Mouse (Mus musculus): Measurements from ENCODE around the gene Cmip. TPM values are rescaled to one million over a fixed set of nuclear protein-coding genes. Genes with fewer than 3 reads are reported as not detected.

Gene Cmip
- polyA plus RNA-seq, 1 experiment from 2014 or later, result 10.5 TPM

DNA sequence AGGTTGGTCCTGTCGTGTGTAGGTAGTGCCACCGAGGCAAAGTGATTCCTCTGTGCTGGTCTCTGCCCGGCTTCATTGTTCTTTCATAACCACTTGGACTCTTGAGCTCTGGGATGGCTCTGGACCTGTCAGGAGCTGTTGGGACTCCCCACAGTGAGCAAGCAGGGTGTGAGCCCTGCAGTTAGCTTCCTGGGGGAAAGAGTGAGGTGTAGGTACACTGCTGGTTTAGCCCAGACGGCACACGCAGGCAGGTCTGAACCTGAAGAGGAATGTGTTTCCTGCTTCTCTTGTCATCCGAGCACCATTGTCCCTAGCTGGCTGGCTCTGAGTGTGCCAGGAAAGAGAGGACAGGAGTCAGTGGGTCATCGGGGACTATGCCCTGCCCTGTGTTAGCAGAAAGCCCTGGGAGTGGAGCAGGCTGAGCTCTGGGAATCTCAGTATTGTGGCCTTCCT lies 70.5 kb downstream of the Cmip start:
- Histone ChIP-seq H3K4me3 (no peak overlapping the region), H3K9me3 (replicated peaks) (no peaks in the 10 kb centered on the region), H3K36me3 (no peaks in the 10 kb centered on the region), H3K27ac (ENCODE audit: poor library complexity, severe bottlenecking) (peak overlapping the region; percentile 48), H3K4me1 (replicated peaks) (peaks cover 34% of the 10 kb centered on the region), H3K4me2 (no peak overlapping the region), H3K9ac (no peak overlapping the region), H3K27me3 (replicated peaks) (no peaks in the 10 kb centered on the region)
- ATAC-seq (ENCODE audit: insufficient number of reproducible peaks, low FRiP score), result peak; percentile 38
- 26% methylated on average over 7 of the region's 7 CpGs for WGBS

DNA sequence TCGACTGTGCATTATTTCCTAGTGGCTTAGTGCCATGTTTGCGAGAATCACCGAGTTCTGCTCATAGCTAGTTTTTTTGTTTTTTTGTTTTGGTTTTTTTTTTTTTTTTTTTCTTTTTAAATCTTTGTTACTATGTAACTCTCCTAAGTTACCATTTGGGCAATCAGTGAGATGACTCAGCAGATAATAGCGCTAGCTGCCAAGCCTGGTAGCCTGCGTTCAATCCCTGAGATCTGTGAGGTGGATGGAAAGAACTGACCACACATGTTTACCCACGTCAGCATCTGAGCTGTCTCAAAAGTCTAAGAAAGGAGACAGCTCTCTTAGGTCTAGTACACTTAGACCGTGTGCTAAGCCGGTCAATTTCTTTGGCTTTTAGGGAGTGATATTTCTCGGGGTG lies 71.9 kb downstream of the Cmip start:
- WGBS, result 76% methylated on average over 9 of the region's 9 CpGs
- Histone ChIP-seq H3K36me3 (no peaks in the 10 kb centered on the region), H3K4me3 (no peak overlapping the region), H3K4me2 (no peak overlapping the region), H3K9ac (no peak overlapping the region), H3K9me3 (replicated peaks) (no peaks in the 10 kb centered on the region), H3K27me3 (replicated peaks) (no peaks in the 10 kb centered on the region), H3K27ac (ENCODE audit: poor library complexity, severe bottlenecking) (no peak overlapping the region), H3K4me1 (replicated peaks) (peaks cover 39% of the 10 kb centered on the region)
- no peak for ATAC-seq (ENCODE audit: insufficient number of reproducible peaks, low FRiP score)

- Histone ChIP-seq H3K9me3 (replicated peaks) (no peaks in the 10 kb centered on the region), H3K4me1 (replicated peaks) (peaks cover 44% of the 10 kb centered on the region), H3K36me3 (no peaks in the 10 kb centered on the region), H3K4me2 (no peak overlapping the region), H3K27ac (ENCODE audit: poor library complexity, severe bottlenecking) (no peak overlapping the region), H3K4me3 (no peak overlapping the region), H3K27me3 (replicated peaks) (no peaks in the 10 kb centered on the region), H3K9ac (no peak overlapping the region)
- no peak for ATAC-seq (ENCODE audit: insufficient number of reproducible peaks, low FRiP score)
- WGBS, result 80% methylated on average over 9 of the region's 9 CpGs
Measured at GRCm38 (mm10) chr8:117329167-117329566, 72.3 kb downstream of the Cmip start.

DNA sequence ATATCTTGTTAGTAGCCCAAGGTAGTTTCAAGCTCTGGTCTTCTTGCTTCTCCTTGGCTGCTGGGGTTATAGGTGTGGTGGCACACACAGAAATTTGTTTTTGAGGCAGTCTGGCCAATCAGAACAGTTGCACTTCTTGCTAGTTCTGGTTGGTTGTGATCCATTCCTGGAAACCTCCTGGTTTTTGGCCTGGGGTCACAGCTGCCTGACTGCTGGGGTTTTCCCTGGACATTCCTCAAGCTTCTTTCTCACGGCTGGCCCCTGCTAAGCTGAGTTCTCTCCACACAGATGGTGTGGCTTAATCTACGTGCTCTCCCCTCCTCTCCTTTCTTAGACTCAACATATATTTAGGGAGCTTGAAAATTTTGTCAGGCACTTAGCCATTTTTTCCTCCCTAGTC lies 73.0 kb downstream of the Cmip start:
- ATAC-seq (ENCODE audit: insufficient number of reproducible peaks, low FRiP score), result no peak
- Histone ChIP-seq H3K27ac (ENCODE audit: poor library complexity, severe bottlenecking) (no peak overlapping the region), H3K4me1 (replicated peaks) (peaks cover 51% of the 10 kb centered on the region), H3K9me3 (replicated peaks) (no peaks in the 10 kb centered on the region), H3K27me3 (replicated peaks) (no peaks in the 10 kb centered on the region), H3K9ac (no peak overlapping the region), H3K4me3 (no peak overlapping the region), H3K4me2 (no peak overlapping the region), H3K36me3 (no peaks in the 10 kb centered on the region)
- 58% methylated on average over 2 of the region's 2 CpGs for whole genome bisulfite sequencing

DNA sequence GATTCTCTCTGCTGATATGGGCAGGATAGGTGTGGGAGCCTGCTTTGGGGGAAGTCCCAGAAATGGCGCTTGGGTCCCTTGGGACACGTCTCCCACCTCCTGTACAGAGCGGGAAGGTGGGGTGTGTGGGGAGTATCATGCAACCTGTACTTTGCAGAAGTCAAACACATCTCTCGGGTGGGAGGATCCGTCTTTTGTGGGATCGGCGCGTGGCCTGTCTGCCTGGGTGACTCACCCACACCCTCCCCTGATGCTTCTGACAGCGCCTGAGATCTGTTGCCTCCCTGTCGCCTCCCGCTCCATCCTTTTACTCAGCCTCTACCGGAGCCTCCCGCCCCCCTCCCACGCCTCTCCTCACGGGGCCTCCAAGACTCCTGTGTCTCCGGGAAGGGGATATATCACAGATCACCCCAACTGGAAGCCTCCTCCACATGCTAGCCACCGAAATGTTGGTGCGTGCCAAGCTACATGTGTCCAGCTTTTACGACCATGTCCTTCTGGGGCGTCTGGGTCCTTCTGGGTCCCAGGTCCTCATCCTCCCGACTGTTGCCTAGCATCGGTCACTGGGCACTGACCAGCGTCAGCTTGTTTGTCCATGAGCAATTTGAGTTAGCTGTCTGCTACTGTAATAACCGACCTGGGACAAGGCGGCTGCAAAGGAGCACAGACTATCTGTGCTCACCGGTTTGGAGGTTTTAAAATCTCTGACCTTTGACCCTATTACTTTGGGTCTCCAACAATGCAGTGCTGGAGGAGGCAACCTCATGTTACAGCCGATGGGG lies 75.6 kb downstream of the Cmip start:
- 76% methylated on average over 27 of the region's 27 CpGs for WGBS
- no peaks in the 10 kb centered on the region for H3K27me3 ChIP-seq (replicated peaks)
- peaks cover 50% of the 10 kb centered on the region for H3K4me1 ChIP-seq (replicated peaks)
- H3K9ac ChIP-seq, result no peak overlapping the region
- ATAC-seq (ENCODE audit: insufficient number of reproducible peaks, low FRiP score), result no peak
- H3K36me3 ChIP-seq, result no peaks in the 10 kb centered on the region
- H3K9me3 ChIP-seq (replicated peaks), result no peaks in the 10 kb centered on the region
- H3K4me2 ChIP-seq, result no peak overlapping the region
- H3K4me3 ChIP-seq, result no peak overlapping the region
- H3K27ac ChIP-seq (ENCODE audit: poor library complexity, severe bottlenecking), result no peak overlapping the region

- WGBS, result 67% methylated on average over 6 of the region's 6 CpGs
- no peaks in the 10 kb centered on the region for H3K27me3 ChIP-seq (replicated peaks)
- H3K27ac ChIP-seq (ENCODE audit: poor library complexity, severe bottlenecking), result no peak overlapping the region
- H3K9ac ChIP-seq, result no peak overlapping the region
- ATAC-seq (ENCODE audit: insufficient number of reproducible peaks, low FRiP score), result no peak
- H3K4me1 ChIP-seq (replicated peaks), result peaks cover 52% of the 10 kb centered on the region
- no peaks in the 10 kb centered on the region for H3K36me3 ChIP-seq
- H3K4me3 ChIP-seq, result no peak overlapping the region
- H3K9me3 ChIP-seq (replicated peaks), result no peaks in the 10 kb centered on the region
- H3K4me2 ChIP-seq, result no peak overlapping the region
Measured at GRCm38 (mm10) chr8:117333619-117334018, 76.8 kb downstream of the Cmip start.

DNA sequence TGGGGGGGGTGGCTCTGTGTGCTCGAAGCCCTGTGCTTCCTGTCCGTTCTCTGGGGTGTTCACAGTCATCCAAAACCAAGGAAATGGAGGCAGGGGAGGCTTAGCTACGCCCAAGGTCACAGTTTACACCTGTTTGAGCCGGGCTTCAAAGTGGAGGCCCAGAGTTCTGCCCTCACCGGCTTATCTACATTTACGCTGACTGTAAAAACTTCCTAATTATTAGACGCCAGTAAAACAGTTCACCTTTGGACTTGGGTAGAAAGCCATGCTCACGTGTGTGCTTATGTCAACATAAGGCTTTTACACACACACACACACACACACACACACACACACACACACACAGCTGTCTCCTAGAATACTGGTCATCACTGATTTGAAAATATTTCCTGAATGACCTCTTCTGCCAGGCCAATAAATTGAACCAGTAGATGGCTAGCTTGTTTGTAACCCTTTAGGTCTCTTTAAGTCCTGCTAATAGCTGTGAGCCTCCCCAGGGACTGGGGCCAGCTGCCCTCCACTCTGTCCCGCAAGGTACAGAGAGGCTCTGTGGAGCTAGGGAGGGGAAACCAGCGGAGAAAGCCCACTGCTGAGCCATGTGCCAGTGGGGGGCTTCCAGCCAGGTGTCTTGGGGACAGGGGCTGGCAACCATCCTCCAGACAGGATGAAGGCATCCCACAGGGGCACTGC lies 77.3 kb downstream of the Cmip start:
- peaks cover 58% of the 10 kb centered on the region for H3K4me1 ChIP-seq (replicated peaks)

GRCm38 (mm10) chr8:117334748-117335393 lies 78.0 kb downstream of the Cmip start:
- Histone ChIP-seq H3K9ac (0 out of 2 replicates have a peak overlapping the region, but pooled peaks have one; percentile 26), H3K27me3 (replicated peaks) (no peaks in the 10 kb centered on the region), H3K4me2 (no peak overlapping the region), H3K9me3 (replicated peaks) (no peaks in the 10 kb centered on the region), H3K27ac (ENCODE audit: poor library complexity, severe bottlenecking) (no peak overlapping the region), H3K36me3 (no peaks in the 10 kb centered on the region), H3K4me1 (replicated peaks) (peaks cover 61% of the 10 kb centered on the region), H3K4me3 (no peak overlapping the region)
- ATAC-seq (ENCODE audit: insufficient number of reproducible peaks, low FRiP score), result peak; percentile 34; the same call in 1 of the 2 replicates
- WGBS, result 58% methylated on average over 14 of the region's 14 CpGs

More for the DNA sequence above, 77.3 kb downstream of the Cmip start:
- Histone ChIP-seq H3K4me3 (no peak overlapping the region), H3K9ac (no peak overlapping the region), H3K27me3 (replicated peaks) (no peaks in the 10 kb centered on the region), H3K9me3 (replicated peaks) (no peaks in the 10 kb centered on the region), H3K4me2 (no peak overlapping the region), H3K27ac (ENCODE audit: poor library complexity, severe bottlenecking) (no peak overlapping the region), H3K36me3 (no peaks in the 10 kb centered on the region)
- 52% methylated on average over 10 of the region's 10 CpGs for WGBS
- ATAC-seq (ENCODE audit: insufficient number of reproducible peaks, low FRiP score), result no peak

- 58% methylated on average over 8 of the region's 8 CpGs for WGBS
- Histone ChIP-seq H3K27me3 (replicated peaks) (no peaks in the 10 kb centered on the region), H3K36me3 (no peaks in the 10 kb centered on the region), H3K4me1 (replicated peaks) (peaks cover 66% of the 10 kb centered on the region), H3K4me2 (no peak overlapping the region), H3K4me3 (no peak overlapping the region), H3K9ac (0 out of 2 replicates have a peak overlapping the region, but pooled peaks have one; percentile 26), H3K9me3 (replicated peaks) (no peaks in the 10 kb centered on the region), H3K27ac (ENCODE audit: poor library complexity, severe bottlenecking) (no peak overlapping the region)
- 0 out of 2 replicates have a peak, but pooled peaks have one; percentile 14 for ATAC-seq (ENCODE audit: insufficient number of reproducible peaks, low FRiP score)
Measured at GRCm38 (mm10) chr8:117335423-117335822, 78.6 kb downstream of the Cmip start.

DNA sequence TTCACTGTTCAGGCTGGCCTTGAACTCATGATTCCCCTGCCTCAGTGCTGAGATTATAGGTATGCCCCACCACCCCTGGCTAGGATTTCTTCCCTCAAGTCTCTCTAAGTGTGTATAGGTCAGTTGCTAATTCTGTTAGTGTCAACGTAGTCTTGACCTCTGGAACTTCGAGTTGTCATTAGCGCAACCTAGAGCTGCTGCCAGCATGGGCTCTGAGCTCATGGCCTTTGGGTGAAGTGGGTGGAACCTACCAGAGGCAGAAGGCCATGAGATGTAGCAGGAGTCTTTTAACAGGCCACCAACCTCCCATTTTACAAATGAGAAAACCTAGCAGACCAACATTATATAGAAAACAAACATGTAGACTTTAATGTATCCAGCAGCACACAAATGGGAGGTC lies 80.3 kb downstream of the Cmip start:
- Histone ChIP-seq H3K27ac (ENCODE audit: poor library complexity, severe bottlenecking) (no peak overlapping the region), H3K36me3 (no peaks in the 10 kb centered on the region), H3K4me2 (no peak overlapping the region), H3K9ac (no peak overlapping the region), H3K4me1 (replicated peaks) (peaks cover 66% of the 10 kb centered on the region), H3K4me3 (no peak overlapping the region), H3K27me3 (replicated peaks) (no peaks in the 10 kb centered on the region), H3K9me3 (replicated peaks) (no peaks in the 10 kb centered on the region)
- no peak for ATAC-seq (ENCODE audit: insufficient number of reproducible peaks, low FRiP score)
- 81% methylated on average over 3 of the region's 3 CpGs for WGBS

- Histone ChIP-seq H3K36me3 (no peaks in the 10 kb centered on the region), H3K4me2 (no peak overlapping the region), H3K9ac (no peak overlapping the region), H3K4me3 (no peak overlapping the region), H3K9me3 (replicated peaks) (no peaks in the 10 kb centered on the region), H3K27me3 (replicated peaks) (no peaks in the 10 kb centered on the region), H3K27ac (ENCODE audit: poor library complexity, severe bottlenecking) (no peak overlapping the region), H3K4me1 (replicated peaks) (peaks cover 66% of the 10 kb centered on the region)
- no peak for ATAC-seq (ENCODE audit: insufficient number of reproducible peaks, low FRiP score)
- 73% methylated on average over 2 of the region's 2 CpGs for WGBS
Measured at GRCm38 (mm10) chr8:117338678-117339077, 81.8 kb downstream of the Cmip start.

Data from heart, embryonic 12.5 days (tissue).